Mouse (Mus musculus) heart, adult 10 weeks (tissue): Measurements from ENCODE around the gene 1700024P04Rik. TPM values are rescaled to one million over a fixed set of nuclear protein-coding genes. Genes with fewer than 3 reads are reported as not detected.

Experiments used
- polyA plus RNA-seq: library from polyadenylated mRNA; stranded (reverse); fragments of 350-450 nt; fragmentation: Illumina TruSeq; extraction: RNeasy Lipid Tissue Mini Kit (QIAGEN cat#74804); gene quantifications from one replicate; pipeline ENCODE4 v1.2.3, GENCODE M21; 2014; ENCODE audit warnings: low read depth, low replicate concordance

The 1700024P04Rik gene
- not detected for polyA plus RNA-seq

GRCm38 (mm10) chr13:98984465-98984864 is at the start of gene 1700024P04Rik:
Gene 1700024P04Rik, minus strand, starts transcription at chr13:98984565.

Other genes starting within 250 kb of the 1700024P04Rik start
- 35.0 TPM for gene Fcho2, start 169.1 kb downstream of the 1700024P04Rik start, polyA plus RNA-seq
- 28.1 TPM for gene Tnpo1, start 58.2 kb downstream of the 1700024P04Rik start, polyA plus RNA-seq
- 8.0 TPM for gene Zfp366, start 200.3 kb upstream of the 1700024P04Rik start, polyA plus RNA-seq